In genomic region chr14:20837681-20838080, GRCm38 (mm10) we compare ENCODE assay signal across 10 mouse cellular contexts. TPM values are rescaled to one million over a fixed set of nuclear protein-coding genes. Genes with fewer than 3 reads are reported as not detected.
DNase-seq lines count a peak whose midpoint lies in the region; ATAC-seq and TF ChIP-seq lines count a peak whose summit lies in the region.
"Had no signal": no experiment of that assay in that cellular context is flagged by ENCODE, and none has a peak within 500 bp of the region (broad histone marks: within the 10 kb centered on the region; RNA-seq: fewer than 3 reads in every experiment).

No protein-coding gene starts in this region.

- no peak for TF ChIP-seq EP300 in lung, postnatal 0 days (IDR thresholded peaks at IDR 0.05)

- no peaks in the 10 kb centered on the region for H3K9me3 ChIP-seq in heart, embryonic 16.5 days (replicated peaks; ENCODE audit: control insufficient read depth, low read length)
- H3K9me3 ChIP-seq in lung, embryonic 14.5 days (ENCODE audit: low read depth, low read length): no peaks in the 10 kb centered on the region
- H3K9me3 ChIP-seq in lung, postnatal 0 days (ENCODE audit: low read length): no peaks in the 10 kb centered on the region

- H3K4me1 ChIP-seq in heart, embryonic 16.5 days (ENCODE audit: control insufficient read depth, insufficient read depth, low read length): peaks cover 3% of the 10 kb centered on the region; the same call in 1 of the 2 replicates
- 0 out of 2 replicates have a peak, but pooled peaks cover 4% of the 10 kb centered on the region for H3K4me1 ChIP-seq in lung, embryonic 14.5 days (ENCODE audit: insufficient read depth)
- peaks cover 9% of the 10 kb centered on the region; the same call in 1 of the 2 replicates for H3K4me1 ChIP-seq in lung, postnatal 0 days (ENCODE audit: insufficient read depth, low read depth, low read length)

- H3K27me3 ChIP-seq in heart, embryonic 16.5 days (ENCODE audit: control insufficient read depth, insufficient read depth, low read length): no peaks in the 10 kb centered on the region
- no peaks in the 10 kb centered on the region for H3K27me3 ChIP-seq in lung, embryonic 14.5 days (ENCODE audit: insufficient read depth, low read length)
- no peaks in the 10 kb centered on the region for H3K27me3 ChIP-seq in lung, postnatal 0 days (replicated peaks; ENCODE audit: insufficient read depth, low read length)

- H3K9ac ChIP-seq in heart, embryonic 16.5 days (ENCODE audit: low read length): no peak overlapping the region
- H3K9ac ChIP-seq in lung, embryonic 14.5 days: no peak overlapping the region
- H3K9ac ChIP-seq in lung, postnatal 0 days (replicated peaks; ENCODE audit: low read depth): no peak overlapping the region

- TF ChIP-seq CTCF in lung, embryonic 14.5 days (IDR thresholded peaks at IDR 0.05; ENCODE audit: low read depth): no peak
- no peak for TF ChIP-seq CTCF in lung, postnatal 0 days (IDR thresholded peaks at IDR 0.05)

- no peak overlapping the region; the same call in 1 of the 2 replicates for H3K4me3 ChIP-seq in heart, embryonic 16.5 days (ENCODE audit: low read length)
- H3K4me3 ChIP-seq in lung, embryonic 14.5 days (ENCODE audit: low read depth, low read length): no peak overlapping the region
- no peak overlapping the region for H3K4me3 ChIP-seq in lung, postnatal 0 days (ENCODE audit: low read depth, low read length)

- H3K4me2 ChIP-seq in heart, embryonic 16.5 days (ENCODE audit: low read depth, low read length): peak overlapping the region; percentile 86; the same call in 1 of the 2 replicates
- no peak overlapping the region for H3K4me2 ChIP-seq in lung, embryonic 14.5 days
- H3K4me2 ChIP-seq in lung, postnatal 0 days (replicated peaks; ENCODE audit: low read depth, low read length): no peak overlapping the region

- ATAC-seq in heart, embryonic 16.5 days (replicated peaks; ENCODE audit: extremely low read depth, insufficient read depth, low FRiP score): no peak
- no peak for ATAC-seq in lung, embryonic 14.5 days (ENCODE audit: insufficient read depth)
- ATAC-seq in lung, postnatal 0 days: no peak

- no peak for DNase-seq in heart, adult 18-20 months
- peak; percentile 8 for DNase-seq in lung, embryonic 14.5 days
- no peak for DNase-seq in lung, postnatal 0 days (ENCODE audit: low spot score)
- peak; percentile 23 for DNase-seq in kidney, postnatal 10 days
- no peak for DNase-seq in cerebellum, postnatal 25 days
- no peak for DNase-seq in testis, postnatal 10 days (ENCODE audit: low spot score)
- DNase-seq: cerebellum, postnatal 36 days; gastrocnemius, postnatal 10 days; right cerebral cortex, postnatal 25 days had no signal

- no peak overlapping the region for H3K27ac ChIP-seq in heart, embryonic 16.5 days (ENCODE audit: low read length)
- H3K27ac ChIP-seq in lung, embryonic 14.5 days (ENCODE audit: low read depth): no peak overlapping the region
- no peak overlapping the region for H3K27ac ChIP-seq in lung, postnatal 0 days (ENCODE audit: low read length)

- 76% methylated on average over 7 of the region's 7 CpGs for WGBS in heart, embryonic 16.5 days
- WGBS in lung, embryonic 14.5 days: 64% methylated on average over 7 of the region's 7 CpGs
- WGBS in lung, postnatal 0 days: 73% methylated on average over 7 of the region's 7 CpGs

- H3K36me3 ChIP-seq in heart, embryonic 16.5 days (ENCODE audit: control insufficient read depth, insufficient read depth): no peaks in the 10 kb centered on the region
- no peaks in the 10 kb centered on the region for H3K36me3 ChIP-seq in lung, embryonic 14.5 days (ENCODE audit: insufficient read depth)
- no peaks in the 10 kb centered on the region for H3K36me3 ChIP-seq in lung, postnatal 0 days (ENCODE audit: insufficient read depth, low read length)

RNA-seq across cellular contexts. Expression of gene Plau, which starts 1.2 kb away (rescaled TPM):
- polyA plus RNA-seq in heart, embryonic 16.5 days (2015; fragmentation: Nextera tagmentation; extraction: Ambion mirVana): 1.2 and 1.9 TPM in 2 replicates
- 1 to 10 TPM; 3.8 to 4.0 TPM for total RNA-seq in heart, adult 18-20 months (2021)
- 0.99 TPM in 2 replicates for polyA plus RNA-seq in lung, embryonic 14.5 days (2014; fragmentation: Nextera tagmentation; extraction: Ambion mirVana)
- polyA plus RNA-seq in lung, postnatal 0 days (2015; fragmentation: Nextera tagmentation; extraction: Ambion mirVana): 1.0 and 1.7 TPM in 2 replicates

RNA-seq across cellular contexts. Expression of gene Camk2g, which starts 43.8 kb away (rescaled TPM):
- 81.5 and 103 TPM in 2 replicates for polyA plus RNA-seq in heart, embryonic 16.5 days (2015; fragmentation: Nextera tagmentation; extraction: Ambion mirVana)
- 10 to 100 TPM; 43.8 to 47.7 TPM for total RNA-seq in heart, adult 18-20 months (2021)
- polyA plus RNA-seq in lung, embryonic 14.5 days (2014; fragmentation: Nextera tagmentation; extraction: Ambion mirVana): 46.3 and 46.6 TPM in 2 replicates
- 36.6 and 40.2 TPM in 2 replicates for polyA plus RNA-seq in lung, postnatal 0 days (2015; fragmentation: Nextera tagmentation; extraction: Ambion mirVana)

Comparison
In these comparisons a context has a peak if more than half of its experiments do, and no peak if none do; other contexts are left out.
1. DNase-seq: peak in lung, embryonic 14.5 days (single experiment) and kidney, postnatal 10 days (single experiment); none in heart, adult 18-20 months (0 of 2), lung, postnatal 0 days (single experiment), cerebellum, postnatal 25 days (0 of 2) and testis, postnatal 10 days (single experiment).